Mouse (Mus musculus): ENCODE measurements around the gene Dusp12. TPM values are rescaled to one million over a fixed set of nuclear protein-coding genes. Genes with fewer than 3 reads are reported as not detected.

Dusp12 gene
- polyA plus RNA-seq, 1 experiment from 2014 or later, result 27.3 TPM

DNA sequence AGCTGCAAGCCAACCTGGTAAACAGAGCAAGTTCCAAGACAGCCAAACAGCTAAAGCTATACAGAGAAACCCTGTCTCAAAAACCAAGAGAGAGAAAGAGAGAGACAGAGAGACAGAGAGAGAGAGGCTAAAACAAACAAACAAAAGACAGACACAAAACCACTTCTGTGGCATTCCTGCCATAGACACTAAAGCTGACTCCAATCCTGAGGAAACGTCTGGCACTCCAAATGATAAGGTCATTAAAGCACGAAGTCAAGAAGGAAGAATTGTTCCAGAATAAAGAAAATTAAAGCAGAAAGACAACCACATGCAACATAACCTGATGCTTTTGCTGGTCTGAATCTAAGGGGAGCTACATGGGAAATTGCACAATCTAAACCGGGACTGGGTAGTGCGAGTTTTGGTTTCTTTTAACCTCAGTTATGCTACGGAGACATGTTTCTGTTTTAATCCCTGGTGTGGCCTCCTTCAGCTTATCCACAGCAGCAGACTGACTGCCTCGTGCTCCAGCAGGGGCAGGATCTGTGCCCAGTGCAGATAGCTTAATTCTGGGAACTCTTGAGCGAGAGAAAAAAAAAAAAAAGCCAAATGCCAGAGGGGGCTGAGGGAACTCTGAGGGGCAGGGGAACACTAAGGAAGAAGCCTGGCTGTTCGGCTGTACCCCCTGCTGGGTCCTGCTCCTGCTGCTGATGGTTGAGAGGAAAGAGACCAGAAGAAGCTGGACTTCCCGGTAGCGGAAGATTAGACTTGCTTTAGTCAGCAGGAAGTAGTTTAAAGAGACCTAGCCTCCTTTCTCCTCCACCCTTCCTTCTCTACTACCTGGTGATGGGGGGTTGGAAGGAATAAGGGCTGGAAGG lies 39.7 kb downstream of the Dusp12 start:
- DNase-seq (ENCODE audit: low read depth, low spot score), result no peak
- ATAC-seq, result no peak
- ChIA-PET CTCF (interaction anchor here (1.0 to 1.2 kb wide), 3 partner anchors 9 to 207 kb away, joined by 3 read pairs; no protein-coding TSS in a partner anchor), POLR2A (no interaction called here)
- in situ Hi-C loops (cut with MboI; ENCODE audit: low pct_unique_long_range_greater_than_20kb), result loop anchor here (5.0 kb wide), 1 partner anchor 558 kb away; no protein-coding TSS in a partner anchor
- TF ChIP-seq CTCF (IDR thresholded peaks at IDR 0.05), result no peak
- no peaks in the 10 kb centered on the region for H3K27me3 ChIP-seq

DNA sequence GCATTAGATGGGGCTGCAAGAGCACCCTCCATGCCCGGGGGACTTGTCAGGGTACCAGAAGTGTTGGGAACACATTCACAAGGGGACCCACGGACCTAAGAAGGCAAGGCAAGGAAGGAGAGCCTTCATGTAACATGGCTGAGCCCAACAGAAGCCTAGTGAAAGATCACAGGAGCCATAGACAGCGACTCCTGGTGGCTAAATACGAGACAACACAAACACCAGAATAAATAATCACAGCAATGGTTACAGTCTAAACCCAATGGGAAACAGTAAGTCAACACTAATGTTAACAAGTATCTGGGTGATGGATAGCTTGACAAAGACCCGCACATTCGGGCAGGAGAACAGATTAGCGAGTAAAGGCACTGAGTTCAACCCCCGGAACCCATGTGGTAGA lies 41.0 kb downstream of the Dusp12 start:
- ChIA-PET CTCF (no interaction called here), POLR2A (no interaction called here)
- TF ChIP-seq CTCF (IDR thresholded peaks at IDR 0.05), result no peak
- in situ Hi-C loops (cut with MboI; ENCODE audit: low pct_unique_long_range_greater_than_20kb), result no loop called here
- DNase-seq (ENCODE audit: low read depth, low spot score), result no peak
- H3K27me3 ChIP-seq, result no peaks in the 10 kb centered on the region
- no peak for ATAC-seq

DNA sequence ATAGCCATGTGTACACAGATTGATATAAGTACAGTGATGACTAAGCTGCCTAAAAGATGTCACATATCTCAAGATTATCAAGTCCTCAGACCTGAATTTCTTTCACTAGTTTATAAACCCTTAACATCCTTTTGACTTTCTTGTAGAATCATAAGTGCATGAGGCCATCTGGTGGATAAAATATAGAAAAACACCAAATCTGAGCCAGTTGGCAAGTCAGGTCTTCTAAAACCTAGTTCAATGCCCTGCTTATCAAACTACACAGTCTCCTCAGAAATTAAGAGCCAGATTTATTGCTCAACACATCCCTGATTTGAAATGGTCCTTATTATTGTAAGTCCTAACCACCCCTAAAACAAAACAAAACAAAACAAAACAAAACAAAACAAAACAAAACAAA lies 45.7 kb downstream of the Dusp12 start:
- ATAC-seq (no peak), DNase-seq (ENCODE audit: low read depth, low spot score) (no peak)
- POLR2A ChIA-PET, result no interaction called here
- peak; percentile 53 for TF ChIP-seq CTCF (IDR thresholded peaks at IDR 0.05)
- in situ Hi-C loops (cut with MboI; ENCODE audit: low pct_unique_long_range_greater_than_20kb), result loop anchor here (5.0 kb wide), 1 partner anchor 202 kb away; no protein-coding TSS in a partner anchor
- CTCF ChIA-PET, result interaction anchor here (2.1 to 3.1 kb wide), 3 partner anchors 12 to 207 kb away, joined by 7 to 11 read pairs (median 8); no protein-coding TSS in a partner anchor
- H3K27me3 ChIP-seq, result no peaks in the 10 kb centered on the region

DNA sequence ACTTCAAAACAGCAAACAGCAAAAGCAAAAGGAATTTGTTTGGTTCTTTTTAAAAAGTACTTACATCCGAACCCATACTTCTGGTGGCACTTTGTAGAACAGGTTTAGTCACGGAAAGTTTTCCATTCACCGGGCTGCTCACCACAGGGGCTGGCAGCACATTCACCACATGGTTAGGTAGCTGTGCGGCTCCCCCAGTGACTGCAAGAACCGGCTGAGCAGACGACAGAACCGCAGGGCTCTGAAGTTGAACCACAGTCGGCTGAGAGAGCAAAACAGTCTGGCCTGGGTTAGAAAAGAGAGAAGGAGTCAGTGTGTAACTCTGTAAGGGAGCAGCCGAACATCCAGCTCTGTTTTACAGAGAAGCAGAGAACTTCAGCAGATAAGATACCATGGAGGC lies 50.6 kb downstream of the Dusp12 start:
- in situ Hi-C loops (cut with MboI; ENCODE audit: low pct_unique_long_range_greater_than_20kb), result loop anchor here (5.0 kb wide), 1 partner anchor 197 kb away; no protein-coding TSS in a partner anchor
- CTCF ChIA-PET, result interaction anchor here (1.4 kb wide), 1 partner anchor 11 kb away, joined by 3 read pairs; no protein-coding TSS in a partner anchor
- no peak for ATAC-seq
- DNase-seq (ENCODE audit: low read depth, low spot score), result no peak
- H3K27me3 ChIP-seq, result no peaks in the 10 kb centered on the region
- no peak for TF ChIP-seq CTCF (IDR thresholded peaks at IDR 0.05)
- POLR2A ChIA-PET, result no interaction called here

DNA sequence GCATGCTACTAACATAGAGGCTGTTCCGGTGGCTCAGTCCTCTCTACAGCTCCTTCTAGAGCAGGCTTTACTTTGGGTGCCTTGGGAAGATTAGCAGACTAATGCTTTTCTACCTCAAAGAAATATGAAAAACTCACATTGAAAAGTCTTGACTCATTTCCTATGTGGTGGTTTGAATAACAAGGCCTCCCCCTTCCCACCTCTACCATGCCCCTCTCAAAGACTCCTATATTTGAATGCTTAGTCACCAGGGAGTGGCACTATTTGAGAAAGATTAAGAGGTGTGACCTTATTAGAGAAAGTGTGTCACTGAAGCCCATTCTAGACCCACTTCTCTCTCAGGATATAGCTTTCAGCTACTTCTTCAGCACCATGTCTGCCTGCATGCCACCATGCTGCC lies 55.6 kb downstream of the Dusp12 start:
- POLR2A ChIA-PET, result no interaction called here
- H3K27me3 ChIP-seq, result no peaks in the 10 kb centered on the region
- CTCF ChIA-PET, result no interaction called here
- no peak for DNase-seq (ENCODE audit: low read depth, low spot score)
- no peak for ATAC-seq
- in situ Hi-C loops (cut with MboI; ENCODE audit: low pct_unique_long_range_greater_than_20kb), result no loop called here
- TF ChIP-seq CTCF (IDR thresholded peaks at IDR 0.05), result no peak

DNA sequence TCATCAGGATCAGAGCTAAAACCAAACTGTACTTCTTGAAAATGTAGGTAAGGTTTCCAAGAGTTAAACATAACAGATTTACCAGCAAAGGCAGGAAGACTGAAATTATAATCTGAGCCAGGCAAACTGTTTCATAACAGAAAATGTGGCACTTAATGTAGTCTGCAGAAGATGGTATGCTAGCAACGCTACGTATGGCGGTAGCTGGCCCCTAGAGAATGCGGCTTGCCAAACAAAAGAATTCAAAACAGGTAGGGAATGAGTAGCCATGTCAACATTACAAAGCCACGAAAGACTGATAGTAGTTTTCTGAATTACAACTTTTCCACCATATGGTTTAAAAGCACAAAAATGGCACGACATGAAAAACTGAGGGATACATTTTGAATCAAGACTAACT lies 56.0 kb downstream of the Dusp12 start:
- no peak for ATAC-seq
- no peak for DNase-seq (ENCODE audit: low read depth, low spot score)
- CTCF ChIA-PET, result no interaction called here
- POLR2A ChIA-PET, result no interaction called here
- H3K27me3 ChIP-seq, result no peaks in the 10 kb centered on the region
- TF ChIP-seq CTCF (IDR thresholded peaks at IDR 0.05), result no peak
- in situ Hi-C loops (cut with MboI; ENCODE audit: low pct_unique_long_range_greater_than_20kb), result no loop called here

Other genes with a start within 250 kb of the Dusp12 start
- 2.5 TPM for gene Olfml2b, start 241.0 kb downstream of the Dusp12 start, polyA plus RNA-seq (2021)
- 51.2 TPM for gene Atf6, start 17.8 kb downstream of the Dusp12 start, polyA plus RNA-seq (2021)
- 0.26 TPM for gene Gm26620, start 475 bp downstream of the Dusp12 start, polyA plus RNA-seq (2021)
- 0.22 TPM for gene Fcrlb, start 27.4 kb upstream of the Dusp12 start, polyA plus RNA-seq (2021)
- not detected for gene Fcrla, start 42.0 kb upstream of the Dusp12 start, polyA plus RNA-seq (2021)
- 0.08 TPM for gene Fcgr2b, start 91.0 kb upstream of the Dusp12 start, polyA plus RNA-seq (2021)
- gene Fcgr4, start 133.4 kb upstream of the Dusp12 start, polyA plus RNA-seq (2021), result 0.08 TPM
- gene Fcgr3, start 179.4 kb upstream of the Dusp12 start, polyA plus RNA-seq (2021), result 0.05 TPM
- 1.6 TPM for gene Cfap126, start 228.4 kb upstream of the Dusp12 start, polyA plus RNA-seq (2021)

Measured in Patski (cell line).